Mouse (Mus musculus) cerebellum, adult 2 months (tissue): ENCODE results near the gene Mslnl.

Source experiments
- CTCF ChIP-seq: fragments of 200-500 bp; IDR thresholded peaks from 2 replicates; pipeline ENCODE4 v1.5.1; 2011; ENCODE audit warnings: low read depth, mild to moderate bottlenecking, control low read depth, low read length, moderate library complexity, borderline replicate concordance; ENCODE audit not compliant: insufficient read depth
- POLR2A ChIP-seq: fragments of 200-500 bp; IDR thresholded peaks from 2 replicates; pipeline ENCODE4 v1.6.1; 2011; ENCODE audit warnings: low read length, control low read depth, borderline replicate concordance; ENCODE audit not compliant: insufficient read depth

- TF ChIP-seq CTCF, result no peak
- no peak for TF ChIP-seq POLR2A
Measured at GRCm38 (mm10) chr17:25786280-25786679, 50.4 kb downstream of the Mslnl start, which contains the start of gene Ccdc78.
